In genomic region chr2:6220141-6220805, GRCm38 (mm10) we compare ENCODE assay signal across 8 mouse cellular contexts. TPM values are rescaled to one million over a fixed set of nuclear protein-coding genes. Genes with fewer than 3 reads are reported as not detected.
A peak's percentile ranks its signal among the peaks of the same experiment; 100 is the strongest.
DNase-seq lines count a peak whose midpoint lies in the region; ATAC-seq and TF ChIP-seq lines count a peak whose summit lies in the region.

No protein-coding gene starts in this region.

- no peaks in the 10 kb centered on the region for H3K9me3 ChIP-seq in MEL (replicated peaks; ENCODE audit: insufficient read depth, low read length)
- no peaks in the 10 kb centered on the region; the same call in 1 of the 2 replicates for H3K9me3 ChIP-seq in forebrain, embryonic 16.5 days (ENCODE audit: control insufficient read depth, low read length)
- H3K9me3 ChIP-seq in hindbrain, embryonic 15.5 days = no peaks in the 10 kb centered on the region

- no peak overlapping the region for H3K4me3 ChIP-seq in MEL (ENCODE audit: control insufficient read depth in 1 of 2, insufficient read depth in 1 of 2, low read depth in 2 of 2, low read length in 2 of 2)
- no peak overlapping the region for H3K4me3 ChIP-seq in forebrain, embryonic 16.5 days (replicated peaks; ENCODE audit: low read length)
- no peak overlapping the region for H3K4me3 ChIP-seq in hindbrain, embryonic 15.5 days

- no peak for TF ChIP-seq POLR2A in MEL (IDR thresholded peaks at IDR 0.05; ENCODE audit: control insufficient read depth in 1 of 2, insufficient read depth in 1 of 2, low read depth in 1 of 2, low read length in 2 of 2, poor library complexity in 1 of 2)

- peak; percentile 91 for DNase-seq in MEL (ENCODE audit: low read depth, low spot score)
- DNase-seq in cerebellum, adult 11 months = peak; percentile 75
- DNase-seq in layer of hippocampus, postnatal 25 days (ENCODE audit: extremely low spot score in 1 of 2, low spot score in 1 of 2) = peak; percentile 68 to 93
- peak; percentile 85 for DNase-seq in lung, postnatal 25 days (ENCODE audit: low spot score)
- peak; percentile 78 for DNase-seq in right cerebral cortex, adult 18-20 months
- peak; percentile 46 for DNase-seq in urinary bladder, adult 2 months (ENCODE audit: low spot score)

- ATAC-seq in forebrain, embryonic 16.5 days = peak; percentile 87
- peak; percentile 76 for ATAC-seq in hindbrain, embryonic 15.5 days (ENCODE audit: low FRiP score, low read depth)

- no peak overlapping the region for H3K4me2 ChIP-seq in forebrain, embryonic 16.5 days (ENCODE audit: low read length)
- H3K4me2 ChIP-seq in hindbrain, embryonic 15.5 days = no peak overlapping the region

- 11% methylated on average over 4 of the region's 4 CpGs for WGBS in forebrain, embryonic 16.5 days
- WGBS in hindbrain, embryonic 15.5 days = 15% methylated on average over 4 of the region's 4 CpGs

- no peaks in the 10 kb centered on the region for H3K27me3 ChIP-seq in MEL (ENCODE audit: control insufficient read depth in 1 of 2, insufficient read depth in 2 of 2, low read length in 2 of 2)
- no peaks in the 10 kb centered on the region for H3K27me3 ChIP-seq in forebrain, embryonic 16.5 days (replicated peaks; ENCODE audit: control insufficient read depth, insufficient read depth, low read length)
- H3K27me3 ChIP-seq in hindbrain, embryonic 15.5 days = no peaks in the 10 kb centered on the region

- H3K9ac ChIP-seq in MEL (ENCODE audit: control insufficient read depth, low read depth, low read length, poor library complexity, severe bottlenecking) = no peak overlapping the region
- H3K9ac ChIP-seq in forebrain, embryonic 16.5 days (replicated peaks; ENCODE audit: low read depth, low read length) = no peak overlapping the region
- no peak overlapping the region for H3K9ac ChIP-seq in hindbrain, embryonic 15.5 days

- no peaks in the 10 kb centered on the region for H3K79me2 ChIP-seq in MEL (ENCODE audit: control insufficient read depth, insufficient read depth, low read length, poor library complexity)

- no peak overlapping the region for H3K27ac ChIP-seq in MEL (ENCODE audit: control insufficient read depth, low read depth, low read length)
- no peak overlapping the region for H3K27ac ChIP-seq in forebrain, embryonic 16.5 days (ENCODE audit: low read length)
- no peak overlapping the region for H3K27ac ChIP-seq in hindbrain, embryonic 15.5 days (replicated peaks)

- TF ChIP-seq EP300 in MEL (IDR thresholded peaks at IDR 0.05; ENCODE audit: low read depth in 1 of 2, low read length in 2 of 2) = peak; percentile 72 to 75

- H3K4me1 ChIP-seq in MEL (ENCODE audit: control insufficient read depth in 1 of 2, insufficient read depth in 2 of 2, low read length in 2 of 2) = peaks cover 0 to 3% of the 10 kb centered on the region in 2 experiments; a peak in 2 of 4 replicates
- H3K4me1 ChIP-seq in forebrain, embryonic 16.5 days (replicated peaks; ENCODE audit: control insufficient read depth, insufficient read depth, low read length) = no peaks in the 10 kb centered on the region
- H3K4me1 ChIP-seq in hindbrain, embryonic 15.5 days (replicated peaks) = no peaks in the 10 kb centered on the region

- H3K36me3 ChIP-seq in MEL (ENCODE audit: control insufficient read depth in 1 of 2, insufficient read depth in 2 of 2, low read length in 2 of 2) = peaks cover 0 to 4% of the 10 kb centered on the region in 2 experiments; a peak in 1 of 4 replicates
- H3K36me3 ChIP-seq in forebrain, embryonic 16.5 days (ENCODE audit: control insufficient read depth, insufficient read depth) = no peaks in the 10 kb centered on the region
- no peaks in the 10 kb centered on the region for H3K36me3 ChIP-seq in hindbrain, embryonic 15.5 days

- no peak; the same call in none of the 2 replicates for TF ChIP-seq RAD21 in MEL (IDR thresholded peaks at IDR 0.05; ENCODE audit: low read depth, low read length)

- TF ChIP-seq CTCF in MEL (IDR thresholded peaks at IDR 0.05 in 2 of 3, conservative IDR thresholded peaks at IDR 0.05 in 1 of 3; ENCODE audit: control insufficient read depth in 1 of 3, insufficient read depth in 1 of 3, low read depth in 2 of 3, low read length in 3 of 3, poor library complexity in 1 of 3, severe bottlenecking in 1 of 3) = peak in 2 of 3 experiments; percentile 73 to 98

TF ChIP-seq in MEL, 35 proteins besides CTCF, POLR2A, EP300 and RAD21:
- no peak; the same call in 1 of the 2 replicates for TF ChIP-seq RCOR1 (IDR thresholded peaks at IDR 0.05; ENCODE audit: low read depth, low read length)
- peak; percentile 56 for TF ChIP-seq TBP (IDR thresholded peaks at IDR 0.05; ENCODE audit: low read depth, low read length)
- peak; percentile 60; the same call in 1 of the 2 replicates for TF ChIP-seq ELF1 (IDR thresholded peaks at IDR 0.05; ENCODE audit: low read depth, low read length)
- no peak for TF ChIP-seq ZMIZ1 (IDR thresholded peaks at IDR 0.05; ENCODE audit: low read depth, low read length)
- TF ChIP-seq MAX (IDR thresholded peaks at IDR 0.05; ENCODE audit: low read length) = peak; percentile 80; the same call in 1 of the 2 replicates
- no peak; the same call in 1 of the 2 replicates for TF ChIP-seq JUND (IDR thresholded peaks at IDR 0.05; ENCODE audit: low read depth, low read length)
- TF ChIP-seq MAFK (IDR thresholded peaks at IDR 0.05; ENCODE audit: borderline replicate concordance, low read depth, low read length) = no peak
- no peak for TF ChIP-seq UBTF (IDR thresholded peaks at IDR 0.05; ENCODE audit: borderline replicate concordance, insufficient read depth, low read depth, low read length)
- peak; percentile 100 for TF ChIP-seq ZC3H11A (IDR thresholded peaks at IDR 0.05; ENCODE audit: low read depth, low read length)
- TF ChIP-seq POLR2AphosphoS5 (IDR thresholded peaks at IDR 0.05; ENCODE audit: borderline replicate concordance, low read depth, low read length) = no peak
- TF ChIP-seq KAT2A (conservative IDR thresholded peaks at IDR 0.05; ENCODE audit: low read depth, low read length) = no peak
- TF ChIP-seq CHD2 (IDR thresholded peaks at IDR 0.05; ENCODE audit: low read length) = no peak
- TF ChIP-seq MYC (IDR thresholded peaks at IDR 0.05; ENCODE audit: low read depth, low read length) = peak; percentile 76; the same call in 1 of the 2 replicates
- TF ChIP-seq MAZ (IDR thresholded peaks at IDR 0.05; ENCODE audit: low read depth, low read length) = no peak
- TF ChIP-seq NELFE (IDR thresholded peaks at IDR 0.05; ENCODE audit: low read depth, low read length) = no peak
- peak; percentile 70 for TF ChIP-seq HCFC1 (IDR thresholded peaks at IDR 0.05; ENCODE audit: low read depth, low read length)
- TF ChIP-seq SIN3A (IDR thresholded peaks at IDR 0.05; ENCODE audit: low read length) = peak; percentile 74
- no peak for TF ChIP-seq USF2 (IDR thresholded peaks at IDR 0.05; ENCODE audit: borderline replicate concordance in 1 of 2, insufficient read depth in 1 of 2, low read depth in 1 of 2, low read length in 2 of 2)
- no peak for TF ChIP-seq ZKSCAN1 (IDR thresholded peaks at IDR 0.05; ENCODE audit: low read depth, low read length)
- 0 out of 2 replicates have a peak, but pooled peaks have one; percentile 24 for TF ChIP-seq MXI1 (IDR thresholded peaks at IDR 0.05; ENCODE audit: low read depth, low read length)
- TF ChIP-seq NRF1 (IDR thresholded peaks at IDR 0.05; ENCODE audit: insufficient read depth, low read depth, low read length, poor library complexity, severe bottlenecking) = no peak
- TF ChIP-seq SMC3 (IDR thresholded peaks at IDR 0.05; ENCODE audit: low read depth, low read length) = peak; percentile 100
- TF ChIP-seq TAL1 (IDR thresholded peaks at IDR 0.05; ENCODE audit: low read length) = no peak
- no peak for TF ChIP-seq E2F4 (IDR thresholded peaks at IDR 0.05; ENCODE audit: borderline replicate concordance, low read depth, low read length)
- TF ChIP-seq MYB (IDR thresholded peaks at IDR 0.05; ENCODE audit: low read depth, low read length) = no peak
- TF ChIP-seq CHD1 (IDR thresholded peaks at IDR 0.05; ENCODE audit: low read depth, low read length) = no peak
- TF ChIP-seq GABPA (IDR thresholded peaks at IDR 0.05; ENCODE audit: low read depth, low read length) = no peak
- TF ChIP-seq GATA1 (IDR thresholded peaks at IDR 0.05; ENCODE audit: low read depth, low read length) = peak; percentile 51
- 0 out of 2 replicates have a peak, but pooled peaks have one; percentile 26 for TF ChIP-seq ZNF384 (IDR thresholded peaks at IDR 0.05; ENCODE audit: low read depth, low read length)
- no peak for TF ChIP-seq POLR2AphosphoS2 (IDR thresholded peaks at IDR 0.05; ENCODE audit: low read length)
- TF ChIP-seq TCF12 (IDR thresholded peaks at IDR 0.05; ENCODE audit: low read depth, low read length) = peak; percentile 41; the same call in 1 of the 2 replicates
- no peak for TF ChIP-seq MEF2A (IDR thresholded peaks at IDR 0.05; ENCODE audit: extremely low read depth, insufficient replicate concordance, low read depth, low read length, poor library complexity, severe bottlenecking)
- TF ChIP-seq BHLHE40 (IDR thresholded peaks at IDR 0.05; ENCODE audit: borderline replicate concordance, low read depth, low read length) = peak; percentile 43; the same call in 1 of the 2 replicates
- no peak for TF ChIP-seq USF1 (IDR thresholded peaks at IDR 0.05; ENCODE audit: low read depth, low read length)
- TF ChIP-seq ETS1 (IDR thresholded peaks at IDR 0.05; ENCODE audit: low read depth, low read length) = peak; percentile 35; the same call in 1 of the 2 replicates

RNA-seq across cellular contexts. Expression of gene Echdc3, which starts 7.4 kb away (rescaled TPM):
- total RNA-seq in MEL (2012; rRNA removed) = not detected in 2 replicates
- polyA plus RNA-seq in MEL (2012; ENCODE audit: insufficient read depth in 1 of 2, insufficient read length in 2 of 2, low read depth in 1 of 2, low replicate concordance in 2 of 2, missing spikeins in 1 of 2) = not detected
- 0.51 and 0.82 TPM in 2 replicates for polyA plus RNA-seq in forebrain, embryonic 16.5 days (2015; fragmentation: Nextera tagmentation; extraction: Ambion mirVana)
- polyA plus RNA-seq in hindbrain, embryonic 15.5 days (2015; fragmentation: Nextera tagmentation; extraction: Ambion mirVana) = 1.3 and 1.4 TPM in 2 replicates
- under 1 TPM; 0.66 to 0.85 TPM for total RNA-seq in layer of hippocampus, postnatal 25 days (2021)
- 12.0 and 12.8 TPM in 2 replicates for polyA plus RNA-seq in urinary bladder, adult 2 months (2012; rRNA removed)
